ENCODE assay signal across 26 mouse cellular contexts in genomic region chr17:26349741-26350140, GRCm38 (mm10).
DNase-seq lines count a peak whose midpoint lies in the region; ATAC-seq and TF ChIP-seq lines count a peak whose summit lies in the region.
"Had no signal": no experiment of that assay in that cellular context is flagged by ENCODE, and none has a peak within 500 bp of the region (broad histone marks: within the 10 kb centered on the region; RNA-seq: fewer than 3 reads in every experiment).

No protein-coding gene starts in this region.

- TF ChIP-seq CTCF in liver, postnatal 0 days (IDR thresholded peaks at IDR 0.05; ENCODE audit: low read depth): no peak
- TF ChIP-seq CTCF in stomach, postnatal 0 days (IDR thresholded peaks at IDR 0.05; ENCODE audit: low read depth): peak; percentile 35

- H3K36me3 ChIP-seq in kidney, embryonic 16.5 days (ENCODE audit: insufficient read depth, low read length): no peaks in the 10 kb centered on the region
- no peaks in the 10 kb centered on the region for H3K36me3 ChIP-seq in liver, postnatal 0 days (replicated peaks; ENCODE audit: insufficient read depth, low read length)
- H3K36me3 ChIP-seq in liver, embryonic 11.5 days (ENCODE audit: control insufficient read depth, insufficient read depth, low read length): no peaks in the 10 kb centered on the region
- H3K36me3 ChIP-seq in stomach, postnatal 0 days (ENCODE audit: control insufficient read depth, insufficient read depth, low read length): no peaks in the 10 kb centered on the region
- H3K36me3 ChIP-seq: embryonic facial prominence, embryonic 12.5 days; hindbrain, embryonic 15.5 days; limb, embryonic 10.5 days; midbrain, embryonic 13.5 days had no signal

- no peaks in the 10 kb centered on the region for H3K27me3 ChIP-seq in kidney, embryonic 16.5 days (ENCODE audit: insufficient read depth, low read length)
- H3K27me3 ChIP-seq in liver, postnatal 0 days (ENCODE audit: insufficient read depth, low read length): 0 out of 2 replicates have a peak, but pooled peaks cover 2% of the 10 kb centered on the region
- H3K27me3 ChIP-seq in liver, embryonic 11.5 days (replicated peaks; ENCODE audit: control insufficient read depth, insufficient read depth, low read length): no peaks in the 10 kb centered on the region; the same call in none of the 2 replicates
- no peaks in the 10 kb centered on the region for H3K27me3 ChIP-seq in stomach, postnatal 0 days (ENCODE audit: control insufficient read depth, insufficient read depth, low read length)
- H3K27me3 ChIP-seq: hindbrain, embryonic 15.5 days; midbrain, embryonic 13.5 days; Patski had no signal

- peaks cover 9% of the 10 kb centered on the region for H3K4me1 ChIP-seq in kidney, embryonic 16.5 days (ENCODE audit: insufficient read depth, low read length)
- H3K4me1 ChIP-seq in liver, postnatal 0 days (ENCODE audit: insufficient read depth): no peaks in the 10 kb centered on the region
- H3K4me1 ChIP-seq in liver, embryonic 11.5 days (replicated peaks; ENCODE audit: control insufficient read depth, insufficient read depth, low read length): no peaks in the 10 kb centered on the region
- H3K4me1 ChIP-seq in stomach, postnatal 0 days (replicated peaks; ENCODE audit: control insufficient read depth, insufficient read depth): no peaks in the 10 kb centered on the region
- H3K4me1 ChIP-seq: embryonic facial prominence, embryonic 12.5 days; forebrain, embryonic 13.5 days; hindbrain, embryonic 15.5 days; limb, embryonic 10.5 days; midbrain, embryonic 13.5 days had no signal

- 53% methylated on average over 2 of the region's 2 CpGs for WGBS in kidney, embryonic 16.5 days
- WGBS in liver, postnatal 0 days (ENCODE audit: insufficient replicate concordance): 41% methylated on average over 2 of the region's 2 CpGs
- 46% methylated on average over 2 of the region's 2 CpGs for WGBS in liver, embryonic 11.5 days
- 54% methylated on average over 2 of the region's 2 CpGs for WGBS in stomach, postnatal 0 days

- no peak overlapping the region for H3K4me3 ChIP-seq in kidney, embryonic 16.5 days (ENCODE audit: low read length)
- no peak overlapping the region for H3K4me3 ChIP-seq in liver, postnatal 0 days (ENCODE audit: low read depth, low read length)
- no peak overlapping the region for H3K4me3 ChIP-seq in liver, embryonic 11.5 days (ENCODE audit: low read depth, low read length)
- no peak overlapping the region for H3K4me3 ChIP-seq in stomach, postnatal 0 days (ENCODE audit: low read depth, low read length)
- H3K4me3 ChIP-seq: embryonic facial prominence, embryonic 12.5 days; erythroblast, embryonic 14.5 days; forebrain, embryonic 13.5 days; hindbrain, embryonic 15.5 days; limb, embryonic 10.5 days; megakaryocyte, embryonic 14.5 days; midbrain, embryonic 13.5 days had no signal

- H3K9ac ChIP-seq in kidney, embryonic 16.5 days (replicated peaks; ENCODE audit: low read length): no peak overlapping the region
- no peak overlapping the region for H3K9ac ChIP-seq in liver, postnatal 0 days (replicated peaks)
- H3K9ac ChIP-seq in liver, embryonic 11.5 days (ENCODE audit: low read depth, low read length): no peak overlapping the region
- no peak overlapping the region for H3K9ac ChIP-seq in stomach, postnatal 0 days (ENCODE audit: low read length)
- H3K9ac ChIP-seq: embryonic facial prominence, embryonic 12.5 days; forebrain, embryonic 13.5 days; hindbrain, embryonic 15.5 days; midbrain, embryonic 13.5 days had no signal

- H3K27ac ChIP-seq in kidney, embryonic 16.5 days (ENCODE audit: low read length): no peak overlapping the region
- H3K27ac ChIP-seq in liver, postnatal 0 days (ENCODE audit: low read depth): no peak overlapping the region
- no peak overlapping the region for H3K27ac ChIP-seq in liver, embryonic 11.5 days (ENCODE audit: low read depth, low read length)
- no peak overlapping the region for H3K27ac ChIP-seq in stomach, postnatal 0 days (replicated peaks)
- H3K27ac ChIP-seq: embryonic facial prominence, embryonic 12.5 days; forebrain, embryonic 13.5 days; hindbrain, embryonic 15.5 days; kidney, postnatal 0 days; limb, embryonic 10.5 days; midbrain, embryonic 13.5 days had no signal

- DNase-seq in heart, adult 11 months: peak; percentile 64
- no peak for DNase-seq in heart, postnatal 14 days
- DNase-seq in kidney, adult 8-10 months: peak; percentile 54 to 57
- DNase-seq in liver, postnatal 0 days: peak; percentile 6
- no peak for DNase-seq in liver, embryonic 11.5 days (ENCODE audit: low spot score)
- no peak for DNase-seq in stomach, postnatal 0 days (ENCODE audit: low spot score)
- DNase-seq: adrenal gland, adult 8-10 months; cerebellum, adult 11-12 months; cerebellum, postnatal 10 days; gastrocnemius, postnatal 36 days; liver; lung, postnatal 10 days; right cerebral cortex, postnatal 25 days; spleen, adult 18-20 months had no signal

- H3K4me2 ChIP-seq in kidney, embryonic 16.5 days (replicated peaks; ENCODE audit: low read depth, low read length): no peak overlapping the region
- no peak overlapping the region for H3K4me2 ChIP-seq in liver, postnatal 0 days (ENCODE audit: low read depth, low read length)
- no peak overlapping the region for H3K4me2 ChIP-seq in liver, embryonic 11.5 days
- no peak overlapping the region for H3K4me2 ChIP-seq in stomach, postnatal 0 days (replicated peaks; ENCODE audit: low read depth)
- H3K4me2 ChIP-seq: embryonic facial prominence, embryonic 12.5 days; forebrain, embryonic 13.5 days; hindbrain, embryonic 15.5 days; midbrain, embryonic 13.5 days had no signal

- ATAC-seq in kidney, embryonic 16.5 days (ENCODE audit: low FRiP score, low TSS enrichment): no peak
- no peak for ATAC-seq in liver, postnatal 0 days
- no peak for ATAC-seq in liver, embryonic 11.5 days (replicated peaks; ENCODE audit: low FRiP score)
- no peak for ATAC-seq in stomach, postnatal 0 days (ENCODE audit: low FRiP score, low TSS enrichment)
- ATAC-seq in CD4-positive, CD25-positive, alpha-beta regulatory T cell, adult 4 months: no peak
- ATAC-seq: activated CD4-positive, CD25-positive, alpha-beta regulatory T cell, adult 4 months; forebrain, embryonic 13.5 days; midbrain, embryonic 13.5 days; Patski had no signal

- intact Hi-C loops in heart, postnatal 14 days (cut with DNase I): no loop called here

- H3K9me3 ChIP-seq in kidney, embryonic 16.5 days (ENCODE audit: low read length): no peaks in the 10 kb centered on the region
- no peaks in the 10 kb centered on the region for H3K9me3 ChIP-seq in liver, postnatal 0 days (ENCODE audit: low read length)
- H3K9me3 ChIP-seq in liver, embryonic 11.5 days (ENCODE audit: control insufficient read depth, low read length): no peaks in the 10 kb centered on the region
- no peaks in the 10 kb centered on the region for H3K9me3 ChIP-seq in stomach, postnatal 0 days (ENCODE audit: control insufficient read depth, low read length)
- H3K9me3 ChIP-seq: embryonic facial prominence, embryonic 12.5 days; forebrain, embryonic 13.5 days; hindbrain, embryonic 15.5 days; limb, embryonic 10.5 days; midbrain, embryonic 13.5 days had no signal

- TF ChIP-seq EP300 in liver, postnatal 0 days (IDR thresholded peaks at IDR 0.05; ENCODE audit: low read depth): no peak
- no peak for TF ChIP-seq EP300 in stomach, postnatal 0 days (optimal IDR thresholded peaks at IDR 0.05)

Comparison
In these comparisons a context has a peak if more than half of its experiments do, and no peak if none do; other contexts are left out.
1. DNase-seq: peak in heart, adult 11 months (single experiment), kidney, adult 8-10 months (2 of 2) and liver, postnatal 0 days (single experiment); none in heart, postnatal 14 days (0 of 2), liver, embryonic 11.5 days (single experiment) and stomach, postnatal 0 days (single experiment).